Mouse (Mus musculus): ENCODE data around the gene Slc37a2. TPM values are rescaled to one million over a fixed set of nuclear protein-coding genes. Genes with fewer than 3 reads are reported as not detected.

Gene Slc37a2
- polyA plus RNA-seq, 1 experiment from 2014 or later = 2.1 TPM

DNA sequence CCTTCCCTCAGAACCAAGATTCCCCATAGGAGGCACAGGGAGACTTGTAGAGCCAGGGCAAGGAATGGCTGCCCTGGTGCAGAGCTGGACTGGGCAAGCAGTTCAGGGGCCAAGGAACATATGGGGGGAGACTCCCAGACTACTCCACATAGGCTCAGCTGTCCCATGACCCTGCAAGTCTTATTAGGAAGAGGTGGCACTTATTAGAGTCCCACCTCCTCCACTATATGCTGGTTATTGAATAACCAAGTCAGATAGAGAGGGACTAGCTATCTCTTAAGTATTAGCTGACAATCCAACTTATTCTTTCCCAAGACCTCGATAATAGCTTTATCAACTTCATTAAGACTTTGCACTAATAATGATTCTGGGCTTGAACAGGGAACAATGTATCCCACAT, 9.7 kb downstream of the Slc37a2 start:
- Histone ChIP-seq H3K27me3 (peaks cover 6% of the 10 kb centered on the region; the same call in 1 of the 2 replicates), H3K4me1 (replicated peaks) (no peaks in the 10 kb centered on the region), H3K4me3 (replicated peaks) (no peak overlapping the region), H3K9me3 (no peaks in the 10 kb centered on the region), H3K27ac (no peak overlapping the region), H3K36me3 (no peaks in the 10 kb centered on the region), H3K4me2 (no peak overlapping the region), H3K9ac (replicated peaks) (no peak overlapping the region)
- ATAC-seq (ENCODE audit: insufficient number of reproducible peaks, insufficient read depth, low FRiP score, low TSS enrichment, low read depth) = no peak
- WGBS = 97% methylated on average over 1 of the region's 1 CpGs

DNA sequence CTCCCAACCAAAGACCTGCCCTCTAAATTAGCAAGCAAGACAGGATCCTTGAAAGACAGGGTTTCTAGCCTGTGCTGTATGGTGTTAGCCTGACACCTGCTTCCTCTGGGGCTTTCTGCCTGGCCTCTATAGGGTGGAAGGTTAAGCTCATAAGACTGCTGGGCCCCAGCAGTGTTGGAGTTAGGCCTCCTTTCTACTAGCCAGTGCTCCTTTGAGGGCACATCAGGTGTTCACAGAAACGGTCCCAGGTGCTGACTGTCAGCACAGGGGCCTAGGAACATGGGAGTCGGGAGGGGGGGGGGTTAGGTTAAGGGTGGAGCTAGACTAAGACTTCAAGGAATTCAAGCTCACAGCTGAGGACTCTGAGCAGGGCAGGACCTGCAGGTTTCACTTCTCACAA, 10.1 kb downstream of the Slc37a2 start:
- Histone ChIP-seq H3K4me3 (replicated peaks) (no peak overlapping the region), H3K9ac (replicated peaks) (no peak overlapping the region), H3K27ac (no peak overlapping the region), H3K9me3 (no peaks in the 10 kb centered on the region), H3K4me1 (replicated peaks) (no peaks in the 10 kb centered on the region), H3K36me3 (no peaks in the 10 kb centered on the region), H3K27me3 (peaks cover 6% of the 10 kb centered on the region; the same call in 1 of the 2 replicates), H3K4me2 (no peak overlapping the region)
- WGBS = 49% methylated on average over 2 of the region's 2 CpGs
- no peak for ATAC-seq (ENCODE audit: insufficient number of reproducible peaks, insufficient read depth, low FRiP score, low TSS enrichment, low read depth)

DNA sequence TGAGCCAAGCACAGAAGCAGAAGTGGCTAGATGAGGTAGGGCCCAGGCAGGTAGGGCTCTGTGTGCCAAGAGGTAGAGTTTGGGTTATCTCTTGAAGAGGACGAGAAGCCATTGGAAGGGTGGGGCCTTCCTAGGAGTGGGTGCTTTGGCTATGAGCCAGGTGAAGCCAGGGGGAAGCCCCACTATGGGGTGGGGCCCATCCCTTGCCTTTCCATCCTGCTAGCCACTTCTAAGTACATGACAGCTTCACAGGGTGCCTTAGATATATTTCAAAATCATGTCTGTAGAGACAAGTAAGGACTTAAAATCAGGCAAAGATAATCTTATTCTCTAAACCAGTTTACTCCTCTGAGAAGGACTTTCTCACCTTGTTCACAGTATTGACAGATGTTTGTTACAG, 10.9 kb downstream of the Slc37a2 start:
- Histone ChIP-seq H3K9ac (replicated peaks) (no peak overlapping the region), H3K36me3 (no peaks in the 10 kb centered on the region), H3K4me1 (replicated peaks) (no peaks in the 10 kb centered on the region), H3K9me3 (no peaks in the 10 kb centered on the region), H3K4me2 (no peak overlapping the region), H3K27ac (no peak overlapping the region), H3K4me3 (replicated peaks) (no peak overlapping the region), H3K27me3 (peaks cover 6% of the 10 kb centered on the region; the same call in 1 of the 2 replicates)
- no peak for ATAC-seq (ENCODE audit: insufficient number of reproducible peaks, insufficient read depth, low FRiP score, low TSS enrichment, low read depth)
- 88% methylated on average over 1 of the region's 1 CpGs for WGBS

DNA sequence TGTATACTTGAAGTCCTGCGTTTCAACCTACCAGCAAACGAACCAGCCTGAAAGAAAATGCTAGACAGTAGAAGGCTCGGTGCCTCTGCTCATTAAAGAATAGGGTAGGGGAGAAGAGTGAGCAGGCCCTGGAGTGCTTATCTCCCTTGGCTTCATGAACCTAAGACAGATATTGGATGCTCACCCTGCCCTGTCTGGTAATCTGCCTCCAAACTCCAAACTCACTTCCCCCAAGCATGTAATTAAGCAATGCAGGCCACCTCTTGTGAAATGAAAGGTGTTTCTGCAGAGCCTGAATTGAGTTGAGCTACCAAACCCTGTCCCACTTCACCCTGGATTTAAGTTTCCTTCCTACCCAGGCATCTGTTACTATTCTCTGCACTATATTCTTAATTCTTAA, 12.8 kb downstream of the Slc37a2 start:
- Histone ChIP-seq H3K27ac (no peak overlapping the region), H3K27me3 (peaks cover 6% of the 10 kb centered on the region; the same call in 1 of the 2 replicates), H3K9me3 (no peaks in the 10 kb centered on the region), H3K4me3 (replicated peaks) (no peak overlapping the region), H3K4me1 (replicated peaks) (no peaks in the 10 kb centered on the region), H3K36me3 (no peaks in the 10 kb centered on the region), H3K9ac (replicated peaks) (no peak overlapping the region), H3K4me2 (no peak overlapping the region)
- 87% methylated on average over 3 of the region's 3 CpGs for WGBS
- no peak for ATAC-seq (ENCODE audit: insufficient number of reproducible peaks, insufficient read depth, low FRiP score, low TSS enrichment, low read depth)

DNA sequence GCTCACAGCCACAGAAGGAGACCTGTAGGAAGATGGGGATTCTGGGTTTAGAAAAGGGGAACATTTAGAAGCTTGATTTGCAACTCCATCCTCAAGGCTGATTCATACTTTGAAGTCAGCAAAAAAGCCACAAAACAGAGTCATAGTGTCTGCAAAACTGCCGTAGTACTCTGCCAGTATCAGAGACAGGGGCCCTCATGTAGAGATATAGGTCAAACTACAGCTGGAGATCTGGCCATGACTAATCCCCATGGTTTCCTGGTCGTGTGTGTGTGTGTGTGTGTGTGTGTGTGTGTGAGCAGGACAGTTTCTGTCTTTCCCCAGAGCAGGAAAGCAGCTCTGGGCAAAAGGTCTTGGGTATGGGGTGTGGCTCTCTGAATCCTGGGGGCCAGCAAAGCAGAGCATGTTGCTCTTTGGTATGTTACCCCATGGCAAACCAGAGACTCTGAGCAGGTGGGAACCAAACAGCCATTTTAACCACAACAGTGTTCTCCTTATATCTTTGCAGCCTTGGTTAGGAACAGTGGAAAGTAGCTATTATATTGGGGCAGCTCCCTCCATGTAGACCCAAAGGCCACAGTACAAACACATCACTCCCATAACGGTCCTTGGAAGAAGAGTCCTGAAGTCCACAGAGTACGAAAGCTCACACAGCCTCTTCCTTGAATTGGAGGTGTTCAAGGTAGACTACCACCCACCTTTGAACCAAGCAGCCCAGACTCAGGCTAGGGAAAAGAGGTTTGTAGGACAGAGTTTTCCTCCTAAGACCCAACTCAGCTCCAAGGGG, 19.4 kb downstream of the Slc37a2 start:
- no peaks in the 10 kb centered on the region for H3K4me1 ChIP-seq (replicated peaks)
- 0 out of 2 replicates have a peak, but pooled peaks cover 7% of the 10 kb centered on the region for H3K36me3 ChIP-seq
- no peak for ATAC-seq (ENCODE audit: insufficient number of reproducible peaks, insufficient read depth, low FRiP score, low TSS enrichment, low read depth)
- no peak overlapping the region for H3K27ac ChIP-seq
- H3K9me3 ChIP-seq = no peaks in the 10 kb centered on the region
- H3K9ac ChIP-seq (replicated peaks) = no peak overlapping the region
- peaks cover 3% of the 10 kb centered on the region; the same call in 1 of the 2 replicates for H3K27me3 ChIP-seq
- no peak overlapping the region for H3K4me3 ChIP-seq (replicated peaks)
- 74% methylated on average over 4 of the region's 4 CpGs for WGBS
- H3K4me2 ChIP-seq = no peak overlapping the region

DNA sequence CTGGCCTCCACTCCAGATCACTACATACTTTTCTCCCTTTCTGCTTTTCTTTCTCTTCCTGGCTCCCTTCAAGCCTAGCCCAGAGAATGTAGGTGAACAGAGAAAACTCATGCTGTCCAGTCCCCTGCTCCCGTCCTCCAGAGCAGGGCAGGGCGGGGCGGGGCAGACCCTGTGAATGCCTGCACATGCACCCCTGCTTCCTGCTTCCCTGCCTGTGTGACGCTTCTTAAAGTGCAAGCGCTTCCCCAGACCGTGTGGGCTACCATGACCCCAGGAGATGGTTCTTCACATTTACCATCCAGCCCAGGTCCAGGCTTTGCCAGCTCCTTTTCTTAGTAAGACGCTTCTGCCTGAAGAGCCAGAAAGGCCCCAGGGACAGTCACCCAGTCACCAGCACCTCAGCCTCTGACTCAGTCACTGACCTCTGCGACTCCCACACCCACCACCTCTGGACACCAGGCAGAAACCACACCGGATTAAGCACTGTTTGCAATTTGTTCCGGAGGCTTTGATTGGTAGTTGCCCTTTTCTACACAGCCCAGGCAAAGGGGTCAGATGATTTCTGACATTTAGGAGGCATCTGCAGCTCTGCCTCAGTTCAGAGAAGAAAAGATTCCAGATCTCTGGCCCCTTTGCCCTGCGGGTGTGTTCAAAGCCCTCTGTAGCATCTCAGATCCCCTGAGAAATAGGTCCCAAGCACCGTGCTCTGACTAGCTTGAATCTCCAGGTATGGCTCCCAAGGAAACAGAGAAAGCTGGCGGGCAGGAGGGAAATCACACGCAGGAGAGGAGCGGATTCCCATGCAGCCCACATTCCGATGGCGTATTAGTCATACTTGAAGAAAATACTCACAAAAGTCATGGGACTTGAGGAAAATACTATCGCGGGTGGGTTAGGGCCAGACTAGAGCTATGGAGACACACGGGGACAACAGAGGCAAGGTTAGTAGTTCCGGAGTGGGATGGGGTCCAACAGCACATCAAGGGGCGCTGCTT, 23.0 kb downstream of the Slc37a2 start:
- no peak for ATAC-seq (ENCODE audit: insufficient number of reproducible peaks, insufficient read depth, low FRiP score, low TSS enrichment, low read depth)
- H3K4me3 ChIP-seq (replicated peaks) = no peak overlapping the region
- no peak overlapping the region for H3K4me2 ChIP-seq
- peaks cover 7% of the 10 kb centered on the region; the same call in 1 of the 2 replicates for H3K4me1 ChIP-seq (replicated peaks)
- WGBS = 62% methylated on average over 22 of the region's 22 CpGs
- H3K9ac ChIP-seq (replicated peaks) = no peak overlapping the region
- 0 out of 2 replicates have a peak, but pooled peaks cover 7% of the 10 kb centered on the region for H3K36me3 ChIP-seq
- H3K9me3 ChIP-seq = no peaks in the 10 kb centered on the region
- no peak overlapping the region for H3K27ac ChIP-seq
- peaks cover 12% of the 10 kb centered on the region for H3K27me3 ChIP-seq

DNA sequence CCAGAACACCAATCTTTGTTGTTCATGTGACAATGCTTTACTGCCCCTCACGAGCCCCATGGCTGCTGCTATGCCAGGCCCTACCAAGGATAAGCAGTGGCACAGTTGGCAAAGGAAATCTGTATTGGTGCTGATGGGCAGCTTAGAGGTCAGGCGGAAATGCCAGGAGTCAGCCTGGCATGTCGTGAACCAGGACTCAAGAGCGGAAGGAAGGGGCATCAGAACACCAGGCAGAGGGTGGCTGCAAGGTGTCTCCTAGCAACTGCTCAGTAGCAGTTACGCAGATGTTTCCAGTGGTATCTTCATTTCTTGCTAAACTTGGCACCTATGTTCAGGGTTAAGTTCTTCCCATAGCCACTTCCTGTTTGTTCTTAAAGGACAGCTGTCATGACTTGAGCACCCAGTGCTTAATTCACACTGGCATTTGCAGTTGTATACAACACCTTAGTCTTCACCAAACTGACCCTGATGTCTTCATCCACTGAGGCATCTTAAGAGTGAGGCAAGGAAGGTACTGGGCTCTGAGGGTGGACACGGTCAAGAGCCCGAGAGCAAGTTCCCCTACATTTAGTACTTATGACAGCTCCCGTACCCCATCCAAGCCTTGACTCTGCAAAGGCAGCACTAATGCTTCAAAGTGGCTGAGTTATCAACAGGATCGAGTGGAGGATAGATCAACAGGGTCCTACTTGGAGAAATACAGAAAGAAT, 24.9 kb downstream of the Slc37a2 start:
- no peak overlapping the region for H3K27ac ChIP-seq
- peaks cover 12% of the 10 kb centered on the region for H3K27me3 ChIP-seq
- H3K36me3 ChIP-seq = peaks cover 8% of the 10 kb centered on the region; the same call in 1 of the 2 replicates
- peaks cover 7% of the 10 kb centered on the region; the same call in 1 of the 2 replicates for H3K4me1 ChIP-seq (replicated peaks)
- H3K4me2 ChIP-seq = no peak overlapping the region
- H3K4me3 ChIP-seq (replicated peaks) = no peak overlapping the region
- ATAC-seq (ENCODE audit: insufficient number of reproducible peaks, insufficient read depth, low FRiP score, low TSS enrichment, low read depth) = no peak
- H3K9me3 ChIP-seq = no peaks in the 10 kb centered on the region
- 92% methylated on average over 9 of the region's 9 CpGs for WGBS
- H3K9ac ChIP-seq (replicated peaks) = no peak overlapping the region

DNA sequence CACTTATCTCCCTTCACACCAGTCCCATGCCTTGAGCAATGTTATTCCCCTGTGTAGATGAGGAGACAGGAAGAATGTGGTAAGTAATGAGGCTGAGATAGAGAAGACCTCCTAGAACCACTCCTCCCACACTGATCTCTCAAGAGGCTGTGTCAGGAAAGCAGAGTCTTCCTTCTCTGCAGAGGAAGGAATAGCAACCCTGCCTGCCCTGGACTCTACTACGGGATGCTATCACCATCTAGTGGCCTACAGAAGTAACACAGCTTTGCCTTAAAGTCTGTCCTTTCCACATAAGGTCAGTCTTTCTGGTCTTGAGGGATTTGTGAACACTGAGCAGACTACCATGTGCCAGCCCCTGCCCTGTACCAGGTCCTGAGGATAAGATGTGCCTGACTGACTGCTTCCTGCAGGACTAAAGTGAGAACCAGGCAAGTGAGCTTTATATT, 25.6 kb downstream of the Slc37a2 start:
- WGBS = 4% methylated on average over 1 of the region's 1 CpGs
- ATAC-seq (ENCODE audit: insufficient number of reproducible peaks, insufficient read depth, low FRiP score, low TSS enrichment, low read depth) = peak; percentile 64; the same call in 1 of the 2 replicates
- H3K27me3 ChIP-seq = peaks cover 12% of the 10 kb centered on the region

DNA sequence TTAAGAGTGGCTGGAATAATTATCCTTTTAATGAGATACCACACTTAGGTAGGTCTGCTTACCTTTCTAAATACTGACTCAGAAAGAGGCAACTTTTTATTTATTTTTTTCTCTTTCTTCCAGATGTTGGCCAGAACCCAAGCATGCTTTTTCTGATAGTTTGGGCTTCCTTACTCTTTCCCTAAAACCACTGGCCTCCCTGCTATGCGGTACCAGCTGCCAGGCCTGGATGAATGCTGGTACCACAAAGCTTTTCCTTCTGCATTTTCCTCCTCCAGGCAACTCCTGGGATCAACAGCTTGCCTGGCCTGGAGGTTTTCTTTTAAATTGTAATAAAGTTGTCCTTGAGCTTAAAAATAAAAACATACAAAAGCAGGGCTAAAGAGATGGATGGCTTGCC, 30.0 kb downstream of the Slc37a2 start:
- no peak overlapping the region for H3K4me3 ChIP-seq (replicated peaks)
- H3K27ac ChIP-seq = no peak overlapping the region
- WGBS = 87% methylated on average over 1 of the region's 1 CpGs
- H3K9me3 ChIP-seq = no peaks in the 10 kb centered on the region
- no peak overlapping the region for H3K9ac ChIP-seq (replicated peaks)
- no peak overlapping the region for H3K4me2 ChIP-seq
- H3K36me3 ChIP-seq = peaks cover 10% of the 10 kb centered on the region
- peaks cover 7% of the 10 kb centered on the region; the same call in 1 of the 2 replicates for H3K4me1 ChIP-seq (replicated peaks)
- H3K27me3 ChIP-seq = 0 out of 2 replicates have a peak, but pooled peaks cover 4% of the 10 kb centered on the region
- ATAC-seq (ENCODE audit: insufficient number of reproducible peaks, insufficient read depth, low FRiP score, low TSS enrichment, low read depth) = no peak

More for the DNA sequence above, 25.6 kb downstream of the Slc37a2 start:
- Histone ChIP-seq H3K9me3 (no peaks in the 10 kb centered on the region), H3K4me1 (replicated peaks) (peaks cover 7% of the 10 kb centered on the region; the same call in 1 of the 2 replicates), H3K4me3 (replicated peaks) (no peak overlapping the region), H3K9ac (replicated peaks) (no peak overlapping the region), H3K27ac (no peak overlapping the region), H3K36me3 (peaks cover 3% of the 10 kb centered on the region), H3K4me2 (no peak overlapping the region)

DNA sequence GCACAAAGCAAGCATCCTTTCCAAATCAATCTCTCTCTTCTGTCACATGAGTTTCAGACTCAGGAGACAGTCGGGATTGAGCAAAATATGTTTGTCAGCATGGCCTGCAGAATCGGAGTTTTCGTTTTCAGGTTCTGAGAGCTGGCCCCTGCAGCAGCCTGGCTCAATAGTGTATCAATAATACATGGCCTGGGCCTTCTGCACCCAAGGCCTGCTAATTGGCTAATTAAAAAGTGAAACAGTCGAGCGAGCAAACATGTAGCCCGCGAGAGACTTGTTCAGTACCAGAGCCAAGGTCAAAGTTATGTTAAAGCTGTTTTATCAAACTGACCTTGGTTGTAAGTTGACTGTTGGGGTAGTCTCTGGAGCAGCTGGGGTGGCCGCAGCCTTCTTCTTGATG, 34.8 kb downstream of the Slc37a2 start:
- H3K4me3 ChIP-seq (replicated peaks) = no peak overlapping the region
- no peak overlapping the region for H3K4me2 ChIP-seq
- no peak overlapping the region for H3K27ac ChIP-seq
- no peaks in the 10 kb centered on the region for H3K9me3 ChIP-seq
- WGBS = 77% methylated on average over 8 of the region's 8 CpGs
- no peak for ATAC-seq (ENCODE audit: insufficient number of reproducible peaks, insufficient read depth, low FRiP score, low TSS enrichment, low read depth)
- peaks cover 10% of the 10 kb centered on the region for H3K36me3 ChIP-seq
- no peaks in the 10 kb centered on the region for H3K4me1 ChIP-seq (replicated peaks)
- no peak overlapping the region for H3K9ac ChIP-seq (replicated peaks)
- H3K27me3 ChIP-seq = no peaks in the 10 kb centered on the region
